Mouse (Mus musculus) induced T-regulatory cell, adult 2 months (primary cell): Measurements from ENCODE around the gene Zfp53.
"Not testable (repeated sequence)": the region's sequence is repeated elsewhere in the genome, so short reads cannot be mapped to it uniquely, and the experiment has no call there.

Source experiments
- DNase-seq: peaks from one replicate; pipeline ENCODE4 v3.0.0-alpha.2; 2012; ENCODE audit warnings: low read depth

The Zfp53 gene

GRCm38 (mm10) chr17:21488760-21489499 is at the start of gene Zfp53:
Gene Zfp53, plus strand, starts transcription at chr17:21488998.
- DNase-seq = peak; percentile 92

- DNase-seq = peak; percentile 94
Observed at GRCm38 (mm10) chr17:21449669-21450068, 39.1 kb upstream of the Zfp53 start.

- peak; percentile 99 for DNase-seq
Observed at GRCm38 (mm10) chr17:21450138-21450704, 38.6 kb upstream of the Zfp53 start, which contains the start of gene Zfp51. Gene Zfp51, plus strand, starts transcription at chr17:21450374.

- peak; percentile 83 for DNase-seq
Observed at GRCm38 (mm10) chr17:21463550-21463949, 25.2 kb upstream of the Zfp53 start.

GRCm38 (mm10) chr17:21472032-21472652 is 16.7 kb upstream of the Zfp53 start:
- DNase-seq = peak; percentile 82

GRCm38 (mm10) chr17:21472653-21473307 is 16.0 kb upstream of the Zfp53 start:
- DNase-seq = peak; percentile 59

- DNase-seq = peak; percentile 82
Observed at GRCm38 (mm10) chr17:21473362-21474190, 15.2 kb upstream of the Zfp53 start.

- DNase-seq = peak; percentile 79
Observed at GRCm38 (mm10) chr17:21474729-21475128, 14.1 kb upstream of the Zfp53 start.

GRCm38 (mm10) chr17:21475290-21475689 is 13.5 kb upstream of the Zfp53 start:
- DNase-seq = peak; percentile 50

GRCm38 (mm10) chr17:21476351-21476750 is 12.4 kb upstream of the Zfp53 start:
- DNase-seq = not testable (repeated sequence)

- peak; percentile 60 for DNase-seq
Observed at GRCm38 (mm10) chr17:21478103-21478777, 10.6 kb upstream of the Zfp53 start.

- peak; percentile 67 for DNase-seq
Observed at GRCm38 (mm10) chr17:21489500-21490001, 753 bp downstream of the Zfp53 start.

GRCm38 (mm10) chr17:21501365-21501764 is 12.6 kb downstream of the Zfp53 start:
- no peak for DNase-seq

GRCm38 (mm10) chr17:21504524-21504923 is 15.7 kb downstream of the Zfp53 start:
- DNase-seq = peak; percentile 49

- DNase-seq = no peak
Observed at GRCm38 (mm10) chr17:21506258-21506657, 17.5 kb downstream of the Zfp53 start.

GRCm38 (mm10) chr17:21509756-21510155 is 21.0 kb downstream of the Zfp53 start:
- DNase-seq = no peak

GRCm38 (mm10) chr17:21515403-21516105 is 26.8 kb downstream of the Zfp53 start:
- DNase-seq = peak; percentile 92

- peak; percentile 73 for DNase-seq
Observed at GRCm38 (mm10) chr17:21516201-21517129, 27.7 kb downstream of the Zfp53 start.

- no peak for DNase-seq
Observed at GRCm38 (mm10) chr17:21517130-21517671, 28.4 kb downstream of the Zfp53 start.
